Mouse (Mus musculus) megakaryocyte-erythroid progenitor cell, adult 5-6 weeks (primary cell): ENCODE results near the gene Esm1. TPM values are rescaled to one million over a fixed set of nuclear protein-coding genes. Genes with fewer than 3 reads are reported as not detected.

Experiments
- ATAC-seq: replicated peaks from 2 replicates; pipeline ENCODE4 v1.8.0; 2016; ENCODE audit warnings: mild to moderate bottlenecking, inconsistent platforms; ENCODE audit not compliant: severe bottlenecking, poor library complexity, low FRiP score, low TSS enrichment
- total RNA-seq, 2 experiments: library from RNA; stranded (forward) in 1 of 2; stranded (reverse) in 1 of 2; fragments of 200-1000, 215-1000 nt in 1 of 2; fragments of >200 nt in 1 of 2; fragmentation: Nextera tagmentation in 1 of 2; gene quantifications; 2 replicates each; pipeline ENCODE4 v1.2.3; 2014 to 2017

Gene Esm1
- total RNA-seq (2014; fragmentation: Nextera tagmentation) (not detected in 2 replicates), total RNA-seq (2017) (0.53 TPM in 1 of 2 replicates, not detected in the other)

DNA sequence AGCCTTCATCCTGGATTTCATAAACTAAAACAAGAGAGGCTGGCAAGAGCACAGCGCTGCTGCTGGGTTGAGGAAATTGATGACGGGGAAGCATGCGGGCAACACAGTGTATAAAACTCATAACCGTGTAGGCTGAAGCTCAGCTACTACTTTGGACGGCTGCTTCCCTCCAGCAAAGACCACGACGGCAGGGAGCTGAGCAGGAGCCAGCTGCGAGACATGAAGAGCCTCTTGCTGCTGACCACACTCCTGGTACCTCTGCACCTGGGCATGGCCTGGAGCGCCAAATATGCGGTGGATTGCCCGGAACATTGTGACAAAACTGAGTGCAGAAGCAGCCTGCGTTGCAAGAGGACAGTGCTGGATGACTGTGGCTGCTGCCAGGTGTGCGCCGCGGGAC, at the start of gene Esm1:
Esm1 (plus strand) TSS at position 36 of the 400 bp plus-strand sequence.
- ATAC-seq: no peak; the same call in 1 of the 2 replicates

DNA sequence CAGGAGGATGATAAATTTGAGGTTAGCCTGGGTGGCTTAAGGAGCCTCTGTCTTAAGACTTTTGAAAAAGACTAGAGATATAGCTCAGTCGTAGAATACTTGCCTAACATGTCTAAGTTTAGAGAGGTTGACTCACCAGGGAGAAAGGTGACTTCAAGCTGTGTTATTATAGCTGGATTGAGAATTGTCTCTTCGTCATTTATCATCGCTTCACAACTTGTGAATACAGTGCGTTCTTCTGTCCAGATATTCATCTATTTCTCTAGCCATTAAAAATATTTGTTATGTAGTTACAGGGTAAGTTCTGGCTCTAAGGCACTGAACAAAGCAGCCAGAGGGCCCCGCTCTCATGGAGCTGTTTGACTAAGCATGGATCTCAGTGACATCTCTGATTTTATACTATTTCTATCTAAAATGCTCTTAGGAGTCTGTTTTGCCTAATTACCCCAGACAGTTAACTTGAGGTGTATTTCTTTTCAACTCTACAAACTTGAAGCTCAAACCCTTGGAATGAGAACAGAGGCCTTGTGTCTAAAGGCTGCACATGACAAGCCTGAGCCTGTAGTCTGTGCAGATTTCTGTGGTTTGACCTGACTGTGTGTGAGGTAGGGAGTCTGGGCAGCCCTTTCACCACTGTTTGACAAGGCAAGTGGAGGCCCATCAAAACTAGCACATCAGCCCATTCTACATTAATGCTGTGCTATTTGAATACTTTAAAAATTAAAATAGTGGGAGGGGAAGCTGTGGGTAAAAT, 45.0 kb upstream of the Esm1 start:
- ATAC-seq: no peak

DNA sequence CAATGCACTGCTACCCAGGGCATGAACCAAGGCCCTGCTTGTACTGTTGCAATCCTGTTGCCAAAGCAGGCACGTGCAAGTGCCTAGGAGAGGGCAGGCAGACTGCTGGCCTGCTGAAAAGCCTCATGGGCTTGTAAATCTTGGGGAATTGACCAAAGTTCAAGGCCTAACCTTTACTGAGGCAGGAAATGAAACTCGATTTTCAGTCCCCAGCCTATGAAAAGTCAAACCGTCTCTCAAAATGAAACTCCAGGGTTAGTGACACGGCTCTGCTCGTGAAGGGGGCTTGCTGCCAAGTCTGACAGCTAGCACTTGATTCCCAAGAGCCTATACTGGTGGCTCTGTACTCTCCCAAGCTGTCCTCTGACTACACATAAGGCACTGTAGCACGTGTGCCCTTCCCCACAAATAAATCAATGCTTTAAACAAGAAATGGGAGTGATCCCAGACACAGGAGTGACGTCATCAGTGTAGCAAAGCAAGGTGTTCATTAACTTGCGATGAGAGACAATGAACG, 41.4 kb upstream of the Esm1 start:
- ATAC-seq: no peak

DNA sequence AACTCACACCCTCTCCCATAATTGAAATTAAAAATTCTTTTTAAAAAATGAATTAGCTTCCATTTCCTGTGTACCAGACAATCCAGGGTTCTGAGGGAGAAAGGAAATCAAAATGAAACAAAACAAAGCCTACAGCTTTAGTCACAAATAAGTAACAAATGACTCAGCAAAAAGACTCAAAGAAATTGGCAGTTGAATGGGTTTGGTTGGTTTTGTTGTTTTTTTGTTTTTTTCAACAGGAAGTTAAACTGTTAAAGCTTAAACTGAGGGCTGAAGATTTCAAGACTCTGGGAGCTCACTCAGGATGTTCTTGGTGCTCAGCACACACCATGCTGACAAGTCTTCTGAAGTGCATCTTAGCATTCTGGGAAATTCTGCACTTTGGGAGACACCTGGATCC, 39.2 kb upstream of the Esm1 start:
- no peak for ATAC-seq

DNA sequence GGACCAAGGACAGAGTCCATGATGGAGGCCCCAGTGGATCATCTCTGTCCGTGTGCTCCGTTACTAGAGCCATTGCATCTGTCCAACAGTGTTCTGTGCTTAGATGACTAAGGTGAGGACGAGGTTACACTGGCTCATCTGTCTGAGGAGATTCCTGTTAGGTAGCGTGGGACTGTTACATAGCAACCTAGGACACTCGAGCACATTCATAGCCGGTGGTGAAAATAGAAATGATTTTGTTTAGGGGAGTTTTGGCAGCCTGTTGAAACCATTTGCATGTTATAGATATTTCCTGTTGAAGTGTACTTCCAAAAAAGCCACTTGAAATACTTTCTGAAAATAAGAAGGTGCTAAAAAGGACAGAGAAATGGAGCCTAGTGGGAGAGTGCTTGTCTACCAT, 35.3 kb upstream of the Esm1 start:
- no peak for ATAC-seq

DNA sequence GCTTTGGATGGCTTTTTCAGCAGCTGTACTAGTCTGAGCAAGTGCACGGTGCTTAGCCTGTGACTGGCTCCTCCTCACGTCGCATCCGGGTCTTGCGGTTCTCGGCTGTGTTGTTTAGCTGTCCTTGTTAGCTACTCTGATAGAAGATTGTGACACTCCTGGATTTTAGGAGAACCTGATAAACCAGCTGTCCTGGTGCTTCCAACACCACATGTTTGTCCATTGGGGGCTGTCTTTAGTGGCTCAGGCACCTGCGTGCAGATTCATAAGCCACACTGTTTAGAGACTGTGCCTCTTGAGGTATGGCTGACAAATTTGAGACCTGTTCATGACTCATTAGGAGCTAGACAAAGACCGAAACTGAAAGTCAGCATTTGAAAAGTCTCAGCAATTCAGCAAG, 26.1 kb upstream of the Esm1 start:
- no peak for ATAC-seq

DNA sequence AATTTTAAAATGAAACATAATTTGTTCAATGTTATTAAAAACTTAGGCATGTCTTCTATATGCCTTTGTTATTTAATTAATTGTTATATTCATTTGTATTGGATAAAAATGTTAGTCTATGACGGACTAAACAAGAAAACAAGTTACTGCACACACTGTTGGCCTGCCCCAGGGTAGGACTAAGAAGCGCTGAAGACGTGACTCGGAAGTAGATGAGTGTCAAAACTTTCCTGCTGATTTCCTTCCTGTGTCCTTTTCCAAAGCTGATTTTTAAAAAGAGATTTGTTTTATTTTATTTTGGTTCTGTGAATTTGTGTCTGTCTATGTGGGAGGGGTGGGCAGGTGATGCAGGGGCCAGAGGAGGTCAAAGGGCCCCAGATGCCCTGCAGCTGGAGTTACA, 25.7 kb upstream of the Esm1 start:
- no peak for ATAC-seq

DNA sequence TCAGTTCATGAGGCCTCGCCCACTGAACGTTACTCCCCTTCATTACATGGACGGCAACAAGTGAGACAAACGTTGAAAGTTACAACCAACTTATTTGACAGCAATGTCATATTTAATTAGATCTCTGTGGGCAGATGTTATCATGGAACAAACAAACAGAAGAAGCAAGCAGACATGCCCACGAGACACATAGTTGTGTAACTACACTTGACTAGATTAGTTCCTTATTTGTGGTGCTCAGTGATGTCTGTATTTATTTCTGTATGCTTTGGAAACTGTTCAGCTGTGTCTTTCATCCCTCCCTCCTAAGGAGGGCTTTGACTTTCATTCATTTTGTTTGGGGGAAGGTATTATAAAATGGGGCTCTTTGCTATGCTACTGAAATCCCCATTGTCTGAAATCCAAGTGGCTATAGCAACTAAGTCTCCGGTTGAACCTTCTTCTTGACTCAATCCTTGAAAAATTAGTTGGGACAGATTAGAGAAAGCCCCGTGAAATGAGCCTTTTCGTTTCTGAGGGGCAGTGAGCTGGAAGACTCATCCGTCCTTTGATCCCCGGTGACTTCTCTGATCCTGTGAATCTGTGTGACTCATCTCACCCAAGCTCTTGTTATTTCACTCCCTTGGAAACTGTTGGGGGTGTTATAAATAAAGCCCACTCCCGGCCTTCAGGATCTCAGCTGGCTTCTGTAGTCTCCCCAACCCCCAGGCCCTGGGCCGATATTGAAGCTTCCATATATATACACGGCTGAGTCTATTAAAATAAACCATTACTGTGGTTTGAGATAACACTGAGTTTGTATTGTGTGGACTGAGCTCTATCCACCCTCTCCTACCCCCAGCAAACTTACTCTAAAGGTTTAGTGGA, 12.4 kb upstream of the Esm1 start:
- 0 out of 2 replicates have a peak, but pooled peaks have one; percentile 19 for ATAC-seq

DNA sequence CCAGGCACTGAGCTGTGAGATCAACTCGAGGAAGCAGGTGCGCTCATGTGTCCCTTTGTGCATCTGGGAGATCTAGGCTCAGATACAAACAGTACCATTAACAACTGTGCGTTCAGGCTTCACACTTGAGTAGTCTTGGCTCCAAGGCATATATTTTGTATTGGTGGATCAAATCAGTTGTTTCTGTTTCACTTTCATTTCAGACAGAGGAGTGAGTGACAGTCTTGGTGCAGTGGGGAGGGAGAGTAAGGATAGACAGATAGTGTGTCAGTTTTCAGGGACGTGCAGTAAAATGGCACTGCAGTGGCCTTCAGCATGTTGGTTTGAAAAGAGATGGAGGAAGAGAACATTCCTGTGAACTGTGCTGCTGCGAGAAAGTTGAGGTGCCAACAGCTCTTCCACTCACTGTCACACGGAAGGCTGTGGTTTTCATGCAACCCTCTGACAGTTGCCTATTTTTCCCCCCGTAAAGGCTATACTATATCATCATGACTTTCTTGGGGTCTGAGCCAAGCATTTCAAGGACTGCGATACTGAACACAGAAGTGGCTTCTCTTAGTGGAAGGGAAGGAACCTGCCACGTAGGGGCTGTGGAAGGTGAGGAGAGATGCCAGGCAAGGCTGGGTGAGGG, 11.5 kb upstream of the Esm1 start:
- ATAC-seq: peak; percentile 60

DNA sequence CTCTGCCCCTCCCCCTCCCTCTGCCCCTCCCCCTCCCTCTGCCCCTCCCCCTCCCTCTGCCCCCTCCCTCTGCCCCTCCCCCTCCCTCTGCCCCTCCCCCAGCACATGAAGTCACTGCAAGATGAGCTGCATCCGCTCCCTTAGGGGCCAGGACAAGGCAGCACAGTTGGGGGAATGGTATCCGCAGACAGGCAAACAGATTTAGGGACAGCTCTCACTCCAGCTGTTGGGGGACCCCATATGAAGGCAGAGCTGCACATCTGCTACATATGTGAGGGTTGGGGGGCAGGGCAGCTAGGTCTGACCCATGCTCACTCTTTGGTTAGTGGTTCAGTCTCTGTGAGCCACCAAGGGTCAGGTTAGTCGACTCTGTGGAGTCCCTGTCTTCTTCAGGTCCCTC, 10.1 kb upstream of the Esm1 start:
- ATAC-seq: no peak

DNA sequence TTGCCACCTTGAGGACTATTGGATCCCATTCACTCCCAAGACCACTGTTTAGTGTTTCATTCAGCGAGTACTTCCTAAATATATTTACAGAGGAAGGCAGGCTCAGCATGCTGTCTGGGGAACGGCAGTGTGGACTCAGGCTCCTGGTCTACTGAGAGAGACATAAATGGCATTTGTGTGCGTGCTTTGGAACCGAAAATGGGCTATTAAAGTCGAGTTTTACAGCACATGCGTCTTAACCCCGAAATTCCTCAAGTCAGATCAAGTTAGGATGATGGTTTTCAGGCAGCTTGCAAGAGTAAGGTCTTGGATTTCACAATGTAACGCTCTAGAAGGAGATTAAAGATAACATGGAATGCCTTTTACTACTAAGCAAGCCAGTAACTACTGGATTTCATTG, 8.7 kb upstream of the Esm1 start:
- no peak for ATAC-seq

DNA sequence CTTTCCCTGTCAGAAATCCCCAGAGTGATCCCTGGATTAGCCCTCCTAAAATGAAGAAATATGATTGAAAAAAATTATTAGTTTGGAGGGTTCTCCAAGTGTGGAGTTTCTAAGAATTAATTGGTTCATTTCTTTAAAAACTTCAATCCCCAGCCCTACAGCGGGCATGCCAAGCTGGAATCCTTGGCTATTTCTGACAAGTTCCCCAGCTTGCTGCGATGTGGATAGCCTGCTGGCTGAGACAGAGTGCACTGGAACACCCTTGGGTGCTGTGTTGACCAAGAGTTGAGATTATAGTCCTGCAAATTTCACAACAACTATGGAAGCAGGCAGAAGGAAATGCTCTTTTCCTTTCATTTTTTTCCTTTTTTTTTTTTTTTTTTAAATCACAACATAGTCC, 7.8 kb upstream of the Esm1 start:
- ATAC-seq: no peak

DNA sequence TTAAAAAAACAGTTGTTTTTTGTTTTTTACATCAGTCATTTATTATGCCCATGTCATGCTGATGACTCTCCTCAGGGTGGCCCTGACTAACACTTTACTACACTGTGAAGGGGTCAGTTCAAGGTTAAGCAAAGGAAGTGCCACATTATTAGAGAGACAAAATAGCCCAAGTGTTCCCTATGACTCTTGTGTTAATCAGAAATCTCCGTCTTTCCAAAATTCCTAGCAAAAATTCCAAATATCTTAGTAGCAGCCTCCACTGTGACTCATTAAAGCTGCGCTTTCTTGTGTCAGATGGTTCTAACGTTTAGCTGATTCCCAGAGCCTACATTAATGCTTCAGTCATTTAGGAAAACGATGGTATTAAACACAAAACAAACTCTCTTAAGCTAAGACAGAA, 7.3 kb upstream of the Esm1 start:
- ATAC-seq: no peak

DNA sequence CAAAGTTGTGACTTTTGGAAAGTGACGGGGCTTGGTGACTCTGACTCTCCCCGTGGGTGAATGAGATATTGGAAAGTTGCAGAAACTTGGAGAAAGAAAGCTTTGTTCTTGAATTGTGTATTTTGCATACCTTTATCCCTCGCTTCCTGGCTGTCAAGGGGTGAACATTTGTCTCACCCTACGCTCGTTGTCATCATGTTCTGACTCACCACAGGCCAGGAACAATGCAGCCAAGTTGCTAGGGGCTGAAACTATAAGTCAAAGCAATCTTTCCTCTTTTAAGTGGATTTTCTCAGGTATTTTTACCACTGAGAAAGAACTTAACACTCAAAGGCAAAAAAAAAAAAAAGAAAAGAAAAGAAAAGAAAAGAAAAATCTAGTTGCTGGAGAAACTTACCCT, 6.3 kb upstream of the Esm1 start:
- ATAC-seq: no peak

DNA sequence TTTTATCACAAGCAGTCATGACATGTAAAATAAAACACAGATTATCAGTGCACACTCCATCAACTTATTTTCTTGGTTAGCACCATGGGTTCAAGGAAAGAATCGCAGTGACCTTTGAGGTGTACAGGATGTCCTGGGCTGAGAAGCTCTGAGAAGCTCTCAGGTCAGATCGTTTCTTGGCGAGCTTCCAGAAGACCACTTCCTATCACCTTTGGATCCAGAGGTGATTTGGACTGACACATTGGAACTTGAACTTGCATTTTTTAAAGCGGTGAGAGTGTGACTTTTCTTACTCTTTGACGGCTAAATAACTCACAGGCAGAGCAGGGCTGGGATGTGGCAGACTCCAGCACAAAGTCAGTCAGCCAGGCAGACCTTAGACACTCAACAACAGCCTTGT, 4.1 kb upstream of the Esm1 start:
- ATAC-seq: no peak

DNA sequence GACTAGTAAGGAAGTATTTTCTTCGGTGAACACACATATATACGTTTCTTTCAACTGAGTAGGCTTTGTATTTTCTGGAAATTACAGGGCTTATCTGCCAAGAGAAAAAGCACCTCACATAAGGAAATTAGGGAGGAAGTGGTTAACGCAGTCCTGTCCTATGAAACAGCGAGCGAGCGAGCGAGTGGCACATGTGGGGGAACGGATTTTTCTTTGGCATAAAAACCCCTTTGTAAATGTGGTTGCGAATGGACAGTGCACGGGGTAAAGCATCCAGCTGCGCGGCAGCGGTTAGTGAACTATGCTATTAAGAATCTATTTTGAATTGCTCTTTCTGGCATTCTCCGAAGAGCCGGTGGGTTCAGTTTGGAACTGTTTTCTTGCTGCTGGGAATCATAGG, 1.9 kb downstream of the Esm1 start:
- ATAC-seq: no peak

DNA sequence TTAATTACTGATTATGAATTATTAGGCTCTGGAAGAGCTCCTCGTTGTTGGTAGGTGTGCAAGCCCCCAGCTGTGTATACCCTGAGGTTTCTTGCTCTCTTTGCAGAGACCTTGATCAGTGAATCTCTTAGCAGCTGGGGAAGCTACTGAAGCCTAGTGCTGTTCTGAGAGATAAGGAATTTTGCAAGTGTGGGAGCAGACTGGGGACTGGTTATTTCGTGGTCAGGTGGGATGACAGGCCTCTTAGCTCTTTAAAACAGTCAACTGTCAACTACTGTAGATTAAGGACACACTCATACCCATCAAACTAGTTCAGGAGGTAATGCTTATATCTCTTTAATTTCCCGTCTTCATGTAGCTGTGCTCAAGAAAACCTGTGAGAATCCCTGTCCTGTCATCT, 2.9 kb downstream of the Esm1 start:
- ATAC-seq: peak; percentile 92

DNA sequence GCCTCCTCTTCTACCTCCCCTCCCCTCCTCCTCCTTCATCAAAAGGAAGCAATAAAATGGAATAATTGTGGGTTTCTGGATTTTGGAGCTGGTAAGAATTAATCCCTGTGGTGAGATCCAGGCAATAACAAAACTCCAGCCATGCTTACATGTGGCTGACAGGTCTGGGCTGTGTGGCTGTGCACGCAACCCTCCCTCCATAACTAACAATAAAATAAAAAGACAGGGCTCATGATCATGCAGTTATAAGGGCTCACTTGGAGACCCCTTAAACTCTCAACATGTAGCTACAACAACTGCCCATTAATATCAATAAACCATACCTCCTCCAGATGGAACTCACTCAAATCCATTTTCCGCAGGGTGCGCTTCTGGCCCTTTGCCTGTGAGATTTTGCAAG, 4.4 kb downstream of the Esm1 start:
- no peak for ATAC-seq

DNA sequence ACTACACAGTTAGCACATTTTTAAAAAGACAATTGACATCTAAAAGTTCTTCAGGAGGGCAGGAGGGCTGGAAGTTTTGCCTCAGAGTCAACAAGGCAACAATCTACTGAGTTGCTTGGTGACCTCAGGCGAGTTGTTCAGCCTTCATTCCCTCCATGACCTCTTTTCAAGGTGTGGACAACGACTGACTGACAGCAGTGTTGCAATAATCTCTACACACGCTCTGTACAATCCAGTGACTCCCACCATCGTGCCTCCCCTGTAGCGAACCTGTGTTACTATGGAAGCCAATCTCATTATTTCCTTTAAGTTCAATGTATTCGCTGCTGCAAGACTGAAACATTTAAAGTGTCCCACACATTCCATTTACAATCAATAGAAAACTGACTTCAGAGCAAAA, 12.4 kb downstream of the Esm1 start:
- ATAC-seq: no peak

DNA sequence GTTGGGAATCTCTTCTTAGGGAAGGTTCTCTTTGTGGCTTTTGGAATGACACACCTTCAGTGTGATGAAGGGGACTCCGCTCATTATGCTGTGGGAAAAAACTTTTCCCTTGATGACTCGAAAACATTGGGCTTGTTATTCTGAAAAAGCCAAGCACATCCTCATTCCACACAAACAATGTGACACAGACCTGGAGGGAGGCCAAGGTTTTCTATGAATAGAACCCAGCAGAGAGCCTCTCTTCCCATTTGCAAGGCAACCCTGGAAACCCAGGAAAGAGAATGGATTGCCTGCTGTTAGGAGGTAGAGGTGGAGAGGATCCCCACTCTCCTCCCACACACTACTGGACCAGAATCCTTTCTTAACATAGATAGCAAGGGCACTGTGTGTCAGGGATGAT, 14.6 kb downstream of the Esm1 start:
- ATAC-seq: no peak
